Mouse (Mus musculus): ENCODE measurements around the gene Wasf2. TPM values are rescaled to one million over a fixed set of nuclear protein-coding genes. Genes with fewer than 3 reads are reported as not detected.

Wasf2 gene
- polyA plus RNA-seq, 1 experiment, result 47.2 TPM

DNA sequence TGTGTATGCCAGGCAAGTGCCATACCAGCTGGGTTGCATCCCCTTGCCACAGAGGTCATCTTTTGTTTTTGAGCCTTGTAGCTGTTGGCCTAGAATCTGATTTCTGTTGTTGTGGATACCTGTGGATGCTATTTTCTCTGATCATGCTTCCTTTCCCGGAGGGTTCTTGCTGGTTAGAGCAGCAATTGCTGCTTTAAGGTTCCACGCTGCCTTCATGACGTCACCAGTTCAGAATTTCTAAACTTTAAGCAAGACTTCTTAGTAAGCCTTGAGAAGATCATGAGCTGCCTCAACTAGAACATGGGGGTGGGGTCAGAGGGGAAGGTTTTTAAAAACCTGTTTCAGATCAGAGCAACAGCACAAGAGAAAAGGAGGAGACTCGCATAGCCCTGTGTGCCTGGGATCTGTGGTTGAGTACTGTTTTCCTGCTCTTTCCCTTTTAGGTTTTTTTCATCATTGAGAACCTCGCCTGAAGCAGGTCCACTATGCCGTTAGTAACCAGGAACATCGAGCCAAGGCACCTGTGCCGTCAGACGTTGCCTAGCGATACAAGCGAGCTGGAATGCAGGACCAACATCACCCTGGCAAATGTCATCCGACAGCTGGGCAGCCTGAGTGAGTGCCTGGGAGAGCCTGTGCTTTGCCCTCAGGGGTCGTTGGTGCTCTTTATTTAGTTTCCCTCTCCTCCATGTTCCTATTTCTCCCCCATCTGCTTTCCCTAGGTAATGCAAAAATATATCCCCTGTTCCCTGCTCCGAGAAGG, 45.9 kb downstream of the Wasf2 start:
- DNase-seq (ENCODE audit: low read depth), result no peak

GRCm38 (mm10) chr4:133176761-133177403, 46.6 kb downstream of the Wasf2 start:
- no peak for DNase-seq (ENCODE audit: low read depth)

DNA sequence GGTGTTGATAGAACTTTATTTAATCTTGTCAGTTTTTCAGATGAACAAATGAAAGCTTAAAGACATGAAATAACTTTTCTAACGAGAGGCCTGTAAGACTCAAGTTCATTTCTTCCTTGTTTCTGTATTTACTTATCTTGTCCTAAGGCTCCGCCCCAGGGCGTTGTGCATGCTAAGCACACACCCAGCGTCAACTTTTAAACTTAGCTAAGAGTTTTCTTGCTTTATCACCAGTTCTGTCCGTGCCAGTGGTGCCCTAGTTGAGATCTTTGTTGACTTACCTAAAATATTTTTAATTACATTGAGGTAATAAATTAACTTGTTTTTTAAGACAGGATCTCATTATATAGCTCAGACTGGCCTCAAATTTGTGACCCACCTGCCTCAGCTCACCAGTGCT, 48.0 kb downstream of the Wasf2 start:
- no peak for DNase-seq (ENCODE audit: low read depth)

DNA sequence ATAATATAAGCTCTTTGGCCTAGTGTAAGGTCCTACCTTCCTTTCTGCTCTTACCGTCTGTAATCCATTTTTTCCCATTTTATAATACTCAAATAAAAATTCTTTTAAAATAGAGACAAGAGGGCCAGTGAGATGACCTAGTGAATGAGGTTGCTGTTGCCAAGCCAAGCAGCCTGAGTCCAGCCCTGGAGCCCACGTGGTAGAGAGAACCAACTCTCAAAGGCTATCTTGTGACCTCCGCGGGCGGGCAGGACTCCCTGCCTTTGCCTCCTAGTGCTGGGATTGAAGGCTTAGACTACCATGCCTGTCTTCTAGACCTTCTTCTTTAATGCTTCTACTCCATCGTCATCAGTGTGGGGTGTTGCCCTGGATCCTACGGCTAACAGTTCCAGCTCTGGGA, 49.0 kb downstream of the Wasf2 start:
- DNase-seq (ENCODE audit: low read depth), result no peak

DNA sequence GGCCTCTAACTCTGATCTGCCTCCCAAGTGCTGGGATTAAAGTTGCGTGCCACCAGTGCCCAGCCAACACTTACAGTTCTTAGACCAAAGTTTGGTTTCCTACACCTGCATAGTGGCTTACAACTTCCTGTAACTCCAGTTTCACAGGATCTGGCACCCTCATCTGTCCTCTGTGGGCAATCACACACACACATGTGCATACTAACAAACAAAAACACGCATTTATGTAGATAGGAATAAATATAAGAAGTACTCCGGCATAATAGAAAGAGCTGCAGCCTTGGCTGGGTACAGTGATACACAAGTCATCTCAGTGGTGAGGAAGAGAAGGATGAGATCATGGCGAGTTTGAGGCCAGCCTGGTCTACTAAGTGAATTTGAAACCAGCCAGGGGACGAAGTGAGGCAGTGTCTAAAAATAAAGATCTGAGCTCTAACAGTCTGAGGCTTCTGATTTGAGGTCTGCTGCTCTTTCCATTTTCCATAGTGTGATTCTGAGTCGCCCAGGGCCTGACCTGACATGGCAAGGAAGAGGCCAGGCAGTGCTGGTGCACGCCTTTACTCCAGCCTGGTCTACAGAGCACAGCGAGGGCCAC, 52.2 kb downstream of the Wasf2 start:
- no peak for DNase-seq (ENCODE audit: low read depth)

GRCm38 (mm10) chr4:133184031-133184897, 54.0 kb downstream of the Wasf2 start:
- no peak for DNase-seq (ENCODE audit: low read depth)

GRCm38 (mm10) chr4:133184898-133185665, 54.8 kb downstream of the Wasf2 start:
- DNase-seq (ENCODE audit: low read depth), result peak; percentile 72

- no peak for DNase-seq (ENCODE audit: low read depth)
Measured at GRCm38 (mm10) chr4:133185893-133186292, 55.6 kb downstream of the Wasf2 start.

- DNase-seq (ENCODE audit: low read depth), result no peak
Measured at GRCm38 (mm10) chr4:133186856-133187255, 56.6 kb downstream of the Wasf2 start.

DNA sequence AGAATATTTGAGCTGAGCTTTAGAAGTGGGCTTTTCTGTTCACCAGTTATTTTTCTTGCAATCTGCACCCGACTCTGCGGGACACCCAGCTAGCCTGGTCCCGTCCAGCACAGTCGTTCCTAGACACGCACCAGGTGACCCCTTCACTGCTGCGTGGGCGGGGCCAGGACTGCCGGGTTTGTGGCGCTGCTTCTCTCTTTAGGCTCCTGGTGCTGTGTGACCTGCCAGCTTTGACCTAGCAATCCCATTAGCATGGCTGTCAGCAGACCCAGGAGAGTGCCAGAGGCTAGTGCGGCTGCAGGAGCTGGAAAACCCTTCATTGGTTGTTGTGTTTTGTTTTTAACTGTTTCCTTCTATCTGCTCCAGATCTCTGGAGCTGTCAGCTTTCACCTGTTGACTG, 59.1 kb downstream of the Wasf2 start:
- DNase-seq (ENCODE audit: low read depth), result no peak

DNA sequence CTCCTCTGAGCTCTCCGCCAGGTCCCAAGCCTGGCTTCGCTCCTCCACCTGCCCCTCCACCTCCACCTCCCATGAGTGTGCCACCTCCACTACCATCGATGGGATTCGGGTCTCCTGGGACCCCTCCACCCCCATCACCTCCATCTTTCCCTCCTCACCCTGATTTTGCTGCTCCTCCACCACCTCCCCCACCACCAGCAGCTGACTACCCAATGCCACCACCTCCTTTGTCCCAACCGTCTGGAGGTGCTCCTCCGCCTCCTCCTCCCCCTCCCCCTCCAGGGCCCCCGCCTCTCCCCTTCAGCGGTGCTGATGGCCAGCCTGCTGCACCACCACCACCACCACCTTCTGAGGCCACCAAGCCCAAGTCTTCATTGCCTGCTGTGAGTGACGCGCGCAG, 64.2 kb downstream of the Wasf2 start:
- no peak for DNase-seq (ENCODE audit: low read depth)

- DNase-seq (ENCODE audit: low read depth), result no peak
Measured at GRCm38 (mm10) chr4:133195014-133195413, 64.7 kb downstream of the Wasf2 start.

DNA sequence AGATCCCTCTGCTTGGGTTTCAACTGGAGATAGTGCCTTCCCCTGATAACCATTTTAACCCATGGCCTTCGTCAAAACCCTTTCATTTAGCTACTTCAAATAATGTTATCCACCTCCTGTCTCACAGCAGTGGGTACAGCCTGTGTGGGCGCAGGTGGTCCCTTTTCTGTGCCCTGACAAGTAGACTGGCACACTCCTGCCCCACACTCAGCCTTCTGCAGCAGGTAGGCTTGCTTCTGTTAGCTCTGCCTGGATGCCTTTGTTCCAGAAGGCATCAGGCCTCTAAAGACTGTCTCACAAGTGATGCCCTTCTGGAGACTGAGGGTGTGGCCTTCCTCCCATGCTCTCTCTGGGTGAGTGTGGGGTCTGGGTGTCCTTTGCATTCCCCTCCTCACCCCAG, 65.8 kb downstream of the Wasf2 start:
- DNase-seq (ENCODE audit: low read depth), result no peak

- DNase-seq (ENCODE audit: low read depth), result no peak
Measured at GRCm38 (mm10) chr4:133196852-133197251, 66.5 kb downstream of the Wasf2 start.

- no peak for DNase-seq (ENCODE audit: low read depth)
Measured at GRCm38 (mm10) chr4:133197355-133197754, 67.0 kb downstream of the Wasf2 start.

- no peak for DNase-seq (ENCODE audit: low read depth)
Measured at GRCm38 (mm10) chr4:133197801-133198286, 67.5 kb downstream of the Wasf2 start.

DNA sequence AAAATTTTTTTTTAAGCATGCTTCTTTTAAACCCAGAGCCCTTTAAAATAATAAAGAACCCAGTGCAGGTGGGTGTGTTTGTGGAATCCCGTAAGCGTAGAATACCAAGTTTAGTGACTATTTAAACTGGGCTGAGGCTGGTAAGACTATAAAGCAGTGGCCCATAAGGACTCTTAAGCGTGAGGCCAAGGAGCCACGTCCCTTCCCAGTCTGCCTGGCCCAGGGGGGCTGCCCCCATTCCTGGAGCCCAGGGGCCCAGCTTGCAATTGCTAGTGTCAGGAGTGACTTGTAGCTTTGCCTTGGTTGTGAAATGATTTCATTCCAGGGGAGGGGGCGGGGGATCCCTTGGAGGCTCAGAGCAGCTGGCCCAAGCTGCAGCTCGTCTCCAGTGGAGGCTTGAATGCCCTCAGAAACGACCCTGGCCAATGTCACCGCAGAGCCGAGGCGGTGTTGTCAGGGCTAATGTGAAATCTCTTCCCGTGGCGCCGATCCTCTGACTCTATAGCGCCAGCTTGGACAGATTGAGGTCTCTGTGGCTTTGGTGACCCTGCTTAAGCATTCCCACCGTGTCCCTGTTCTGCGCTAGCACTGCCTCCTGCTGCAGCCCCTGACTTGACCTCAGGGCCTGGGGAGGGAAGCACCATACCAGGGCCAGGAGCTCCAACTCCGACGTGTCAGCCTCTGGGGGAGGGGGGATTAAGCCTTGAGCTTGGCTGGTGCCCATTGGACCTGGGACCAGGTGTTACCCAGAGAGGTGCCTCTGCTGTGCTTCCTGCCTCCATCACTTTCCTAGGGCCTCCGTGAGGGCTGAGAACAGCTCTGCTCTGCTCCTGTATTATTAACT, 68.3 kb downstream of the Wasf2 start:
- DNase-seq (ENCODE audit: low read depth), result no peak

DNA sequence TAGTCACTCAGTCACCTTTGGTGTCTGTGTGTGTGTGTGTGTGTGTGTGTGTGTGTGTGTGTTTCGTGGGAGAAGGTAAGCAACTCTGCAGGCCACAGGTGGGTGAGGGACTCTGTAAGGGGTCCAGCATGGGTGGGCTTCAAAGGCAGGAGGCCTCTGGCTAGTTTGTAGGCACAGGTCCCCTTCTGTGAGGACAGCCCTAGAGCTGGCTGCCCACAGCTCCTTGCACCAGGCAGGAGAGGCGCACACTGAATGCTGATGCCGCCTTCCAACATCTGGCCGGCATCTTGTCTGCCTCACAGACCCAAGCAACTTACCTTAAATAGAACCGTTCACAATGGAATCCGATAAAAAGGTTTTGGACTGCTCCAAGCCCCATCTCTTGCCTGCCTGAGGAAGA, 69.4 kb downstream of the Wasf2 start:
- DNase-seq (ENCODE audit: low read depth), result no peak

DNA sequence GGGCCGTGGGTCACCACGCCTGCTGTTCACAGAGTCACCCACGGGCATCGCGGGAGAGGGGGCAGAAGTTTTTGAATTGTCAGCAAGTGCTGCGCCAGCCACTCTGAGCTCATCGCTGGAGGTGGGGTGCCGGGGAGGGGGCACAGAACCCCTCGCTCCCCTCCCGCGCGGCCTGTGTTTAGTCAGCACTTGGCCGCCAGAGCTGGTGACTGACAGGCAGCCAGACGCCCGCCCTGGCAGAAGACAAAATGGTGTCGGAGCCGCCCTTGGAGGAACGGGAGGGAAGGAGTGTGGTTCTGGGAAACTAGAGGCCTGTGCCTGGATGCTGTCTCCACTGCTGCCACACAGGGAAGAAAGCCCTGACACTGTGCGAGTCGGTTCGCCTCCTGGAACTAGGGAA, 70.0 kb downstream of the Wasf2 start:
- no peak for DNase-seq (ENCODE audit: low read depth)
